Comparison of ENCODE assay signal across 8 mouse cellular contexts in the genomic region with DNA sequence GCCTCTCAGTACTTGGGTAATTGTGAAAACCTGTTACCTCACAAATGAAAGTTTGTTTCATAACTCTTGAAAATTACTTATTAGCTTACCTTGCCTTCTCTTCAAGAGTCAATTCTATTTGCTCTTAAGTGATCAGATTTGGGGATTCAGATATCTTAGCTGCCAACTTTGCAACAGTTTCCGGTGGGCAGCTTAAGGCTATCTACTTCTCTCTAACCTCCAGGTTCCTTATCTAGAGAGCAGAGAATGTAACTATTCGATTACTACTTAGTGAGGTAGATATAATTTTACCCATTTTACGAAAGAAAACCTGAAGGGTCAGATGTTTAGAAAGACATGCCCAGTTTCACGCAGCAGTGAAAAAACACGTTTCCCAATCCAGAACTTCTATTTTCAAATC. TPM values are rescaled to one million over a fixed set of nuclear protein-coding genes. Genes with fewer than 3 reads are reported as not detected.
DNase-seq lines count a peak whose midpoint lies in the region; ATAC-seq and TF ChIP-seq lines count a peak whose summit lies in the region.

No protein-coding gene starts in this region.

- H3K4me2 ChIP-seq in neural tube, embryonic 11.5 days (ENCODE audit: low read depth): no peak overlapping the region; the same call in 1 of the 2 replicates
- 0 out of 2 replicates have a peak overlapping the region, but pooled peaks have one; percentile 72 for H3K4me2 ChIP-seq in limb, embryonic 15.5 days
- peak overlapping the region; percentile 75; the same call in 1 of the 2 replicates for H3K4me2 ChIP-seq in stomach, embryonic 15.5 days

- no peaks in the 10 kb centered on the region for H3K27me3 ChIP-seq in cerebellum, adult 2 months (ENCODE audit: control insufficient read depth, insufficient read depth, low read length)
- H3K27me3 ChIP-seq in neural tube, embryonic 11.5 days (ENCODE audit: control insufficient read depth, insufficient read depth, low read length): no peaks in the 10 kb centered on the region
- no peaks in the 10 kb centered on the region for H3K27me3 ChIP-seq in limb, embryonic 15.5 days
- H3K27me3 ChIP-seq in stomach, embryonic 15.5 days (replicated peaks): no peaks in the 10 kb centered on the region

- no peak for ATAC-seq in neural tube, embryonic 11.5 days (ENCODE audit: insufficient read depth, low FRiP score, low TSS enrichment)
- no peak for ATAC-seq in limb, embryonic 15.5 days (ENCODE audit: insufficient number of reproducible peaks, low FRiP score, low TSS enrichment, low read depth)
- no peak for ATAC-seq in stomach, embryonic 15.5 days (ENCODE audit: insufficient read depth, low FRiP score, low read depth)

- no peaks in the 10 kb centered on the region for H3K36me3 ChIP-seq in neural tube, embryonic 11.5 days (ENCODE audit: control insufficient read depth, insufficient read depth, low read length)
- peaks cover 7% of the 10 kb centered on the region; the same call in 1 of the 2 replicates for H3K36me3 ChIP-seq in limb, embryonic 15.5 days
- H3K36me3 ChIP-seq in stomach, embryonic 15.5 days: 0 out of 2 replicates have a peak, but pooled peaks cover 6% of the 10 kb centered on the region

- TF ChIP-seq CTCF in cerebellum, adult 2 months (IDR thresholded peaks at IDR 0.05; ENCODE audit: borderline replicate concordance, insufficient read depth, low read depth, low read length): no peak

- no peaks in the 10 kb centered on the region for H3K9me3 ChIP-seq in neural tube, embryonic 11.5 days (ENCODE audit: control insufficient read depth, low read length)
- no peaks in the 10 kb centered on the region for H3K9me3 ChIP-seq in limb, embryonic 15.5 days
- H3K9me3 ChIP-seq in stomach, embryonic 15.5 days: no peaks in the 10 kb centered on the region

- H3K4me3 ChIP-seq in cerebellum, adult 2 months (replicated peaks; ENCODE audit: insufficient read depth, low read depth, low read length): peak overlapping the region; percentile 95
- H3K4me3 ChIP-seq in neural tube, embryonic 11.5 days (ENCODE audit: low read depth, low read length): peak overlapping the region; percentile 76; the same call in 1 of the 2 replicates
- H3K4me3 ChIP-seq in limb, embryonic 15.5 days: peak overlapping the region; percentile 92
- peak overlapping the region; percentile 64 for H3K4me3 ChIP-seq in stomach, embryonic 15.5 days (replicated peaks)

- TF ChIP-seq POLR2A in cerebellum, adult 2 months (IDR thresholded peaks at IDR 0.05; ENCODE audit: borderline replicate concordance, insufficient read depth, low read length): no peak

- H3K9ac ChIP-seq in neural tube, embryonic 11.5 days (ENCODE audit: low read length): no peak overlapping the region
- no peak overlapping the region for H3K9ac ChIP-seq in limb, embryonic 15.5 days
- H3K9ac ChIP-seq in stomach, embryonic 15.5 days: no peak overlapping the region

- H3K27ac ChIP-seq in cerebellum, adult 2 months (ENCODE audit: insufficient read depth, low read length): no peak overlapping the region
- H3K27ac ChIP-seq in neural tube, embryonic 11.5 days (ENCODE audit: low read depth, low read length): no peak overlapping the region
- H3K27ac ChIP-seq in limb, embryonic 15.5 days: no peak overlapping the region
- no peak overlapping the region for H3K27ac ChIP-seq in stomach, embryonic 15.5 days

- WGBS in cerebellum, adult 2 months: 93% methylated on average over 5 of the region's 5 CpGs
- 90% methylated on average over 5 of the region's 5 CpGs for WGBS in neural tube, embryonic 11.5 days
- WGBS in limb, embryonic 15.5 days: 90% methylated on average over 5 of the region's 5 CpGs
- 80% methylated on average over 5 of the region's 5 CpGs for WGBS in stomach, embryonic 15.5 days

- no peak for DNase-seq in cerebellum, adult 2 months
- no peak for DNase-seq in cerebellum, adult 9-11 months
- no peak for DNase-seq in neural tube, embryonic 11.5 days (ENCODE audit: low spot score)
- DNase-seq in neural tube, embryonic 10.5 days (ENCODE audit: extremely low spot score, low spot score): no peak
- no peak for DNase-seq in layer of hippocampus, adult 8-10 months (ENCODE audit: low spot score in 2 of 2)
- DNase-seq in natural killer cell, adult 2 months (ENCODE audit: low spot score in 2 of 2): no peak

- no peaks in the 10 kb centered on the region for H3K4me1 ChIP-seq in cerebellum, adult 2 months (ENCODE audit: control insufficient read depth, insufficient read depth, low read length)
- H3K4me1 ChIP-seq in neural tube, embryonic 11.5 days (ENCODE audit: control insufficient read depth, insufficient read depth, low read length): peaks cover 8% of the 10 kb centered on the region
- peaks cover 9% of the 10 kb centered on the region for H3K4me1 ChIP-seq in limb, embryonic 15.5 days
- H3K4me1 ChIP-seq in stomach, embryonic 15.5 days: peaks cover 8% of the 10 kb centered on the region

RNA-seq across cellular contexts. Expression of a gene that starts 1.2 kb away (rescaled TPM):
- polyA plus RNA-seq in cerebellum, adult 2 months (2012; rRNA removed): 21.7 and 22.3 TPM in 2 replicates
- 24.7 and 25.7 TPM in 2 replicates for polyA plus RNA-seq in neural tube, embryonic 11.5 days (2014; fragmentation: Nextera tagmentation; extraction: Ambion mirVana)
- 15.5 and 16.4 TPM in 2 replicates for polyA plus RNA-seq in limb, embryonic 15.5 days (2015; fragmentation: Nextera tagmentation; extraction: Ambion mirVana)
- polyA plus RNA-seq in stomach, embryonic 15.5 days (2015; fragmentation: Nextera tagmentation; extraction: Ambion mirVana): 14.7 and 16.4 TPM in 2 replicates
- total RNA-seq in layer of hippocampus, adult 8-10 months (2022): 10 to 100 TPM; 21.5 to 22.9 (median 22.3) TPM

RNA-seq across cellular contexts. Expression of a gene that starts 24.7 kb away (rescaled TPM):
- 0.05 TPM in 1 of 2 replicates, not detected in the other for polyA plus RNA-seq in cerebellum, adult 2 months (2012; rRNA removed)
- not detected in 2 replicates for polyA plus RNA-seq in neural tube, embryonic 11.5 days (2014; fragmentation: Nextera tagmentation; extraction: Ambion mirVana)
- polyA plus RNA-seq in limb, embryonic 15.5 days (2015; fragmentation: Nextera tagmentation; extraction: Ambion mirVana): 0.23 TPM in 1 of 2 replicates, not detected in the other
- 0.08 and 0.10 TPM in 2 replicates for polyA plus RNA-seq in stomach, embryonic 15.5 days (2015; fragmentation: Nextera tagmentation; extraction: Ambion mirVana)
- total RNA-seq in layer of hippocampus, adult 8-10 months (2022): not detected

RNA-seq across cellular contexts. Expression of a gene that starts 36.1 kb away (rescaled TPM):
- 0.11 TPM in 1 of 2 replicates, not detected in the other for polyA plus RNA-seq in cerebellum, adult 2 months (2012; rRNA removed)
- not detected in 2 replicates for polyA plus RNA-seq in neural tube, embryonic 11.5 days (2014; fragmentation: Nextera tagmentation; extraction: Ambion mirVana)
- not detected in 2 replicates for polyA plus RNA-seq in limb, embryonic 15.5 days (2015; fragmentation: Nextera tagmentation; extraction: Ambion mirVana)
- 0.04 TPM in 1 of 2 replicates, not detected in the other for polyA plus RNA-seq in stomach, embryonic 15.5 days (2015; fragmentation: Nextera tagmentation; extraction: Ambion mirVana)
- total RNA-seq in layer of hippocampus, adult 8-10 months (2022): not detected

RNA-seq across cellular contexts. Expression of a gene that starts 50.2 kb away (rescaled TPM):
- not detected in 2 replicates for polyA plus RNA-seq in cerebellum, adult 2 months (2012; rRNA removed)
- polyA plus RNA-seq in neural tube, embryonic 11.5 days (2014; fragmentation: Nextera tagmentation; extraction: Ambion mirVana): not detected in 2 replicates
- polyA plus RNA-seq in limb, embryonic 15.5 days (2015; fragmentation: Nextera tagmentation; extraction: Ambion mirVana): not detected in 2 replicates
- polyA plus RNA-seq in stomach, embryonic 15.5 days (2015; fragmentation: Nextera tagmentation; extraction: Ambion mirVana): not detected in 2 replicates
- not detected for total RNA-seq in layer of hippocampus, adult 8-10 months (2022)

RNA-seq across cellular contexts. Expression of a gene that starts 54.7 kb away (rescaled TPM):
- 38.9 and 39.9 TPM in 2 replicates for polyA plus RNA-seq in cerebellum, adult 2 months (2012; rRNA removed)
- 6.6 and 6.7 TPM in 2 replicates for polyA plus RNA-seq in neural tube, embryonic 11.5 days (2014; fragmentation: Nextera tagmentation; extraction: Ambion mirVana)
- polyA plus RNA-seq in limb, embryonic 15.5 days (2015; fragmentation: Nextera tagmentation; extraction: Ambion mirVana): 4.7 and 5.6 TPM in 2 replicates
- 4.9 and 5.0 TPM in 2 replicates for polyA plus RNA-seq in stomach, embryonic 15.5 days (2015; fragmentation: Nextera tagmentation; extraction: Ambion mirVana)
- total RNA-seq in layer of hippocampus, adult 8-10 months (2022): 10 to 100 TPM; 49.6 to 55.3 (median 53.3) TPM
